Mouse (Mus musculus) midbrain, embryonic 11.5 days (tissue): ENCODE measurements around the gene Man2a2. TPM values are rescaled to one million over a fixed set of nuclear protein-coding genes. Genes with fewer than 3 reads are reported as not detected.

Source experiments
- ATAC-seq: fragments of 200-750 bp; cut with Nextera tagmentation; 2 replicates; pipeline ENCODE4 v1.8.0; 2017; ENCODE audit warnings: moderate TSS enrichment, moderate library complexity; ENCODE audit not compliant: low FRiP score
- DNase-seq: peaks from one replicate; pipeline ENCODE4 v3.0.0; 2015; ENCODE audit warnings: low spot score; ENCODE audit errors: missing footprints
- H3K27ac ChIP-seq: fragments of 300-500 bp; sonication (generic); 2 replicates; pipeline ENCODE4 v1.5.1; 2014; ENCODE audit warnings: low read depth, low read length
- H3K27me3 ChIP-seq: fragments of 300-500 bp; sonication (generic); 2 replicates; pipeline ENCODE4 v1.6.1; 2014; ENCODE audit warnings: mild to moderate bottlenecking, low read length, moderate library complexity, mixed read lengths; ENCODE audit not compliant: control insufficient read depth, insufficient read depth
- H3K36me3 ChIP-seq: fragments of 300-500 bp; sonication (generic); 2 replicates; pipeline ENCODE4 v1.6.1; 2014; ENCODE audit warnings: mild to moderate bottlenecking, low read length, moderate library complexity, mixed read lengths; ENCODE audit not compliant: control insufficient read depth, insufficient read depth
- H3K4me1 ChIP-seq: fragments of 300-500 bp; sonication (generic); 2 replicates; pipeline ENCODE4 v1.6.1; 2014; ENCODE audit warnings: low read length; ENCODE audit not compliant: control insufficient read depth, insufficient read depth
- H3K4me2 ChIP-seq: fragments of 300-500 bp; sonication (generic); 2 replicates; pipeline ENCODE4 v1.6.1; 2014; ENCODE audit warnings: mild to moderate bottlenecking, moderate library complexity
- H3K4me3 ChIP-seq: fragments of 300-500 bp; sonication (generic); 2 replicates; pipeline ENCODE4 v1.5.1; 2014; ENCODE audit warnings: low read depth, low read length
- H3K9ac ChIP-seq: fragments of 300-500 bp; sonication (generic); 2 replicates; pipeline ENCODE4 v1.6.1; 2014; ENCODE audit warnings: low read length
- H3K9me3 ChIP-seq: fragments of 300-500 bp; sonication (generic); 2 replicates; pipeline ENCODE4 v1.6.1; 2016; ENCODE audit warnings: low read length; ENCODE audit not compliant: control insufficient read depth
- WGBS: fragments of 180-500 bp; shearing (Covaris S2); extraction: QIAGEN DNeasy Blood & Tissue Kit; methylation state at CpG from one replicate; pipeline ENCODE4 v1.1.7; 2014; 5-methylcytosine and 5-hydroxymethylcytosine counted together
- polyA plus RNA-seq: library from polyadenylated mRNA; unstranded; fragments of >200 nt; fragmentation: Nextera tagmentation; extraction: Ambion mirVana; gene quantifications from 2 replicates; pipeline ENCODE4 v1.2.1, GENCODE M21; 2014

Man2a2 gene
- polyA plus RNA-seq, 1 experiment from 2014 or later, result 6.9 TPM

DNA sequence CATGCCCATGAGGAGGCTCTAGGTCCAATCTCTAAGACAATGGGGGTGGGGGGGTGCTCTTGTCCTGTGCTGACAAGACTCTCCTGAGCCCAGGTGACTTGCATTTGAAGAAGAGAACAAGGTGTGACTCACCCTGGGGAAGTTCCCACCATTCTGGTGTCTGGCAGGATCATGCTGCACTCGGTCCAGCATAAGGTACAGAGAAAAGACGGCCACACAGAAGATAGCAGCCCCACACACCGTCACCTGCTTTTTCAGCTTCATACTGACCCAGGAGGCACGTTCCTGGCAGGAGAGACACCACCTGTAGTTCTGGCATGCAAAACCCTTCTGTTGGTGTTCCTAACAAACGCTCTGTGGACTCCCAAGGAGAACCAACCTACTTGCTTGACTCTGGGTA, 1.7 kb downstream of the Man2a2 start:
- H3K9ac ChIP-seq, result peak overlapping the region; percentile 14; the same call in 1 of the 2 replicates
- H3K27ac ChIP-seq, result no peak overlapping the region
- H3K4me1 ChIP-seq, result peaks cover 11% of the 10 kb centered on the region
- peaks cover 5% of the 10 kb centered on the region; the same call in 1 of the 2 replicates for H3K36me3 ChIP-seq
- no peaks in the 10 kb centered on the region for H3K27me3 ChIP-seq
- ATAC-seq (no peak), DNase-seq (no peak)
- no peaks in the 10 kb centered on the region for H3K9me3 ChIP-seq
- H3K4me3 ChIP-seq, result no peak overlapping the region
- H3K4me2 ChIP-seq, result no peak overlapping the region
- 75% methylated on average over 5 of the region's 5 CpGs for WGBS

- DNase-seq, result no peak
- Histone ChIP-seq H3K4me1 (peaks cover 11% of the 10 kb centered on the region), H3K9me3 (no peaks in the 10 kb centered on the region), H3K4me2 (no peak overlapping the region), H3K27me3 (no peaks in the 10 kb centered on the region), H3K27ac (no peak overlapping the region), H3K9ac (no peak overlapping the region), H3K36me3 (peaks cover 7% of the 10 kb centered on the region; the same call in 1 of the 2 replicates), H3K4me3 (no peak overlapping the region)
- ATAC-seq, result no peak
- WGBS, result 89% methylated on average over 20 of the region's 20 CpGs
Measured at GRCm38 (mm10) chr7:80368635-80369421, 2.3 kb downstream of the Man2a2 start.

- Histone ChIP-seq H3K36me3 (peaks cover 12% of the 10 kb centered on the region; the same call in 1 of the 2 replicates), H3K27me3 (no peaks in the 10 kb centered on the region), H3K4me2 (no peak overlapping the region), H3K9ac (no peak overlapping the region), H3K4me1 (peaks cover 11% of the 10 kb centered on the region), H3K27ac (no peak overlapping the region), H3K4me3 (no peak overlapping the region), H3K9me3 (no peaks in the 10 kb centered on the region)
- no peak for ATAC-seq
- 88% methylated on average over 9 of the region's 9 CpGs for WGBS
- no peak for DNase-seq
Measured at GRCm38 (mm10) chr7:80368009-80368408, 3.2 kb downstream of the Man2a2 start.

- peaks cover 12% of the 10 kb centered on the region for H3K36me3 ChIP-seq
- H3K4me2 ChIP-seq, result no peak overlapping the region
- no peak overlapping the region for H3K27ac ChIP-seq
- WGBS, result 97% methylated on average over 7 of the region's 7 CpGs
- no peak for DNase-seq
- H3K4me3 ChIP-seq, result no peak overlapping the region
- no peaks in the 10 kb centered on the region for H3K27me3 ChIP-seq
- no peak overlapping the region for H3K9ac ChIP-seq
- no peak for ATAC-seq
- H3K4me1 ChIP-seq, result peaks cover 11% of the 10 kb centered on the region
- no peaks in the 10 kb centered on the region for H3K9me3 ChIP-seq
Measured at GRCm38 (mm10) chr7:80367232-80367631, 3.9 kb downstream of the Man2a2 start.

DNA sequence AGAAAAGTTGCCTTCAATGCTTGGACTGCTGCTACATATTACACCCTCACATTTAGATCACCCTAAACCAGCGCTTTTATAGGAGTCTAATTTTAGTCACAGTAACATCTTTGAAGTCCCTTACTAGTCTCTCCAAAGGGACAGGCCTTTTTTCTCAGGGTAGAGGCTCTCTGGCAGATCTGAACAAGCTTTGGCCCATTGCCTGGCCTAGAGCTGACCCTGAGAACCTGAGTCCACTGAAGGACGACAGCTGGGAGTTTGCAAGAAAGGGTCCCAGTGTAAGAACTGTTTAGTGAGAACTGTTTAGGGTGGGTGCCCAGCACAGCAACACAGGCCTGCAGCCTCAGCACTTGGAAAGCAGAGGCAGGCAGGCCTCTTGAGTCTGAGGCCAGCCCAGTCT, 5.4 kb downstream of the Man2a2 start:
- WGBS, result 91% methylated on average over 2 of the region's 2 CpGs
- no peak overlapping the region for H3K4me3 ChIP-seq
- no peaks in the 10 kb centered on the region for H3K27me3 ChIP-seq
- no peak for ATAC-seq
- H3K4me1 ChIP-seq, result peaks cover 11% of the 10 kb centered on the region
- peaks cover 12% of the 10 kb centered on the region for H3K36me3 ChIP-seq
- H3K9me3 ChIP-seq, result no peaks in the 10 kb centered on the region
- no peak overlapping the region for H3K27ac ChIP-seq
- DNase-seq, result no peak
- no peak overlapping the region for H3K4me2 ChIP-seq
- no peak overlapping the region for H3K9ac ChIP-seq

- H3K4me1 ChIP-seq, result peaks cover 4% of the 10 kb centered on the region; the same call in 1 of the 2 replicates
- H3K9me3 ChIP-seq, result no peaks in the 10 kb centered on the region
- H3K27me3 ChIP-seq, result 0 out of 2 replicates have a peak, but pooled peaks cover 2% of the 10 kb centered on the region
- H3K4me2 ChIP-seq, result no peak overlapping the region
- WGBS, result 75% methylated on average over 3 of the region's 3 CpGs
- peaks cover 17% of the 10 kb centered on the region for H3K36me3 ChIP-seq
- no peak overlapping the region for H3K9ac ChIP-seq
- no peak for DNase-seq
- no peak overlapping the region for H3K4me3 ChIP-seq
- no peak overlapping the region for H3K27ac ChIP-seq
- no peak for ATAC-seq
Measured at GRCm38 (mm10) chr7:80360435-80360834, 10.7 kb downstream of the Man2a2 start.

DNA sequence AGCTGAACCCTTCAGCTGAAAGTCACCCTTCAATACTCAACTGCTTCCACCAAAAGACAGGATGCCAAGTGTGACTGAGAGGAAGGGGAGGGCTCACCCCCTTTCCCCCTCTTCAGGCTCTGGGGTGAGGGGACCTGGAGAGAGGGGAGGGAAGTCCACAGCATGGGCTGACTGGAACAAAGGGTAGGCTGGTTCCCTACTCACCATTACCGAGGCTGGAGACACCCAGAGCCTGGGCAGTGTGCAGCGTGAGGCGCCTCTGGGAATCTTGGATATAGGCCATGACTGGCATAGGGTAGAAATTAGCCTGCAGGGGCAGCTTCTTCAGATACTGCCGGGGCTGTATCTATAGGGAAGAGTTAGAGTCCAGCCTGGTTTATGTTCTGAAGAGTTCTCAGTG, 13.1 kb downstream of the Man2a2 start:
- WGBS, result 67% methylated on average over 4 of the region's 4 CpGs

DNA sequence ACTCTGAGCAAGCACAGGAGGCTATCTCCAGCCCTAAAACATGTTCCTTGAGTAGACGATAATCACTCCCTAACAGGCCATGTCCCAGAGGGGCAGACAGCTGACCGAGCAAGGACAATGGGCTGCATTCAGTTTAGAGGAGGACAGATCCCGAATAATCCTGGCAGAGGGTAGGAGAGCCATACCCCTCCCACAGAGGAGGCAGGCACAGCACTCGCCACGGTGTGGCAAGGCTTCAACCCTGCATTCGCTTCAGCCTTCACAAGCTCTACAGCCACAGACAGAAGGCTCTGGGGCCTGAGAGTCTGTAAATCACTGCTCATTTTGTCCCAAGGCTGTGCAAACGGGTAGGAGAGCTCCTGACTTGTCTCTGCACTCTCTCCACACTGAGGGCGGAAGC, 14.0 kb downstream of the Man2a2 start:
- H3K27me3 ChIP-seq, result 0 out of 2 replicates have a peak, but pooled peaks cover 2% of the 10 kb centered on the region
- H3K4me1 ChIP-seq, result peaks cover 4% of the 10 kb centered on the region; the same call in 1 of the 2 replicates
- no peak overlapping the region for H3K9ac ChIP-seq
- no peak overlapping the region for H3K4me2 ChIP-seq
- H3K4me3 ChIP-seq, result no peak overlapping the region
- ATAC-seq, result peak; percentile 71; the same call in 1 of the 2 replicates
- peaks cover 19% of the 10 kb centered on the region for H3K36me3 ChIP-seq
- H3K27ac ChIP-seq, result no peak overlapping the region
- WGBS, result 21% methylated on average over 8 of the region's 8 CpGs
- H3K9me3 ChIP-seq, result no peaks in the 10 kb centered on the region
- no peak for DNase-seq

More for the DNA sequence above, 13.1 kb downstream of the Man2a2 start:
- Histone ChIP-seq H3K4me2 (no peak overlapping the region), H3K4me1 (peaks cover 4% of the 10 kb centered on the region; the same call in 1 of the 2 replicates), H3K27ac (no peak overlapping the region), H3K4me3 (no peak overlapping the region), H3K36me3 (peaks cover 15% of the 10 kb centered on the region), H3K9me3 (no peaks in the 10 kb centered on the region), H3K9ac (no peak overlapping the region), H3K27me3 (0 out of 2 replicates have a peak, but pooled peaks cover 2% of the 10 kb centered on the region)
- ATAC-seq (no peak), DNase-seq (no peak)

GRCm38 (mm10) chr7:80356351-80356750, 14.8 kb downstream of the Man2a2 start:
- Histone ChIP-seq H3K27ac (no peak overlapping the region), H3K27me3 (0 out of 2 replicates have a peak, but pooled peaks cover 2% of the 10 kb centered on the region), H3K9ac (no peak overlapping the region), H3K36me3 (peaks cover 22% of the 10 kb centered on the region), H3K4me2 (no peak overlapping the region), H3K9me3 (no peaks in the 10 kb centered on the region), H3K4me3 (no peak overlapping the region), H3K4me1 (peaks cover 4% of the 10 kb centered on the region; the same call in 1 of the 2 replicates)
- 90% methylated on average over 13 of the region's 13 CpGs for WGBS
- DNase-seq (no peak), ATAC-seq (no peak)
